ENCODE assay signal across 19 mouse cellular contexts in the genomic region with DNA sequence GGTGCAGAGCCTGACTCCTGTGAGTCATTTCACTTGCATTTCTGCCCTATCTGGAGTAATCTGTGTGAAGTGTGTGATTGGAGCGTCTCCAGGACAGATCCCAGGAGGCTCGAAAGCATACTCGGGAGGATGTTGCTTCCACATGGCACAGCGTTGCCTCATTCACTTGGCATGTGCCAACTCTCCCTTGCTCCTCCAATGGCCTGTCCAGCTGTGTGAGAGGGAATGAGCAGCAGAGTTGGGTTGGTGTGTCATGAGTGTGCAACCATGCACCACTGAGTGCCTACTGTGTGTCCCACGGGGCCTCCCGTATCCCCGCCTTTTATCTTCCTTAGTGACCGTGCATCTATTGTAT. TPM values are rescaled to one million over a fixed set of nuclear protein-coding genes. Genes with fewer than 3 reads are reported as not detected.
DNase-seq lines count a peak whose midpoint lies in the region; ATAC-seq and TF ChIP-seq lines count a peak whose summit lies in the region.
"Had no signal": no experiment of that assay in that cellular context is flagged by ENCODE, and none has a peak within 500 bp of the region (broad histone marks: within the 10 kb centered on the region; RNA-seq: fewer than 3 reads in every experiment).

No protein-coding gene starts in this region.

- ATAC-seq in granulocyte monocyte progenitor cell, adult 5-6 weeks (replicated peaks; ENCODE audit: poor library complexity, severe bottlenecking): peak; percentile 10; the same call in 1 of the 2 replicates
- ATAC-seq: forebrain, embryonic 16.5 days; intestine, embryonic 15.5 days; liver, embryonic 12.5 days had no signal

- 61% methylated on average over 8 of the region's 8 CpGs for WGBS in spleen, adult 2 months

- DNase-seq in heart, adult 11 months: peak; percentile 93
- no peak for DNase-seq in heart, adult 8-10 months (ENCODE audit: low spot score)
- DNase-seq in spleen, adult 2 months (ENCODE audit: low read depth in 1 of 2, low spot score in 2 of 2): no peak
- no peak for DNase-seq in spleen, postnatal 10 days (ENCODE audit: low spot score in 2 of 2)
- no peak for DNase-seq in cerebellum, adult 9-11 months
- no peak for DNase-seq in layer of hippocampus, postnatal 14 days (ENCODE audit: low spot score in 2 of 2)
- DNase-seq: cerebellum, adult 2 months had no signal

- no peak overlapping the region for H3K4me3 ChIP-seq in spleen, adult 2 months (ENCODE audit: extremely low read depth, insufficient read depth, insufficient read length)
- H3K4me3 ChIP-seq: erythroblast, embryonic 14.5 days; hindbrain, embryonic 12.5 days; intestine, embryonic 15.5 days; liver, embryonic 12.5 days; lung, embryonic 15.5 days; neural tube, embryonic 12.5 days had no signal

- H3K4me1 ChIP-seq in spleen, adult 2 months (ENCODE audit: control insufficient read depth, insufficient read depth, insufficient read length): peaks cover 19% of the 10 kb centered on the region
- H3K4me1 ChIP-seq: intestine, embryonic 15.5 days had no signal

- no peaks in the 10 kb centered on the region for H3K27me3 ChIP-seq in spleen, adult 2 months (ENCODE audit: control insufficient read depth, insufficient read depth, low read length)
- H3K27me3 ChIP-seq: hindbrain, embryonic 12.5 days; intestine, embryonic 15.5 days; liver, embryonic 12.5 days; lung, embryonic 15.5 days; neural tube, embryonic 12.5 days had no signal

- no peak for TF ChIP-seq POLR2A in spleen, adult 2 months (IDR thresholded peaks at IDR 0.05; ENCODE audit: low read depth, low read length)

- H3K27ac ChIP-seq in spleen, adult 2 months (ENCODE audit: insufficient read depth, low read length): peak overlapping the region; percentile 9; the same call in 1 of the 2 replicates
- H3K27ac ChIP-seq: hindbrain, embryonic 12.5 days; intestine, embryonic 15.5 days; kidney, postnatal 0 days; liver, embryonic 12.5 days; lung, embryonic 15.5 days; neural tube, embryonic 12.5 days; stomach, postnatal 0 days had no signal

- H3K36me3 ChIP-seq in spleen, adult 2 months (ENCODE audit: control insufficient read depth, insufficient read depth, low read length): no peaks in the 10 kb centered on the region
- H3K36me3 ChIP-seq: G1E; hindbrain, embryonic 12.5 days; intestine, embryonic 15.5 days; liver, embryonic 12.5 days; lung, embryonic 15.5 days; neural tube, embryonic 12.5 days had no signal

- TF ChIP-seq CTCF in spleen, adult 2 months (IDR thresholded peaks at IDR 0.05; ENCODE audit: extremely low read depth, insufficient read depth, insufficient read length, insufficient replicate concordance): no peak

RNA-seq across cellular contexts. Expression of a gene that starts 34.2 kb away (rescaled TPM):
- total RNA-seq in heart, adult 8-10 months (2022): 1 to 10 TPM; 1.6 to 2.3 (median 2.1) TPM
- polyA plus RNA-seq in spleen, adult 2 months (2012; rRNA removed): 7.8 and 8.6 TPM in 2 replicates
- 21.9 and 26.8 TPM in 2 replicates for total RNA-seq in granulocyte monocyte progenitor cell, adult 5-6 weeks (2014; fragmentation: Nextera tagmentation)
- 16.2 and 20.9 TPM in 2 replicates for total RNA-seq in granulocyte monocyte progenitor cell, adult 5-6 weeks (2017)
- 10 to 100 TPM; 47.1 to 51.7 TPM for total RNA-seq in layer of hippocampus, postnatal 14 days (2021)
- polyA plus RNA-seq: C2C12, G1E had no signal

Comparison
In these comparisons a context has a peak if more than half of its experiments do, and no peak if none do; other contexts are left out.
1. RNA of a gene that starts 34.2 kb away (total RNA-seq): 47.1 to 51.7 TPM in layer of hippocampus, postnatal 14 days and 16.2 to 26.8 TPM in granulocyte monocyte progenitor cell, adult 5-6 weeks; 1.6 to 2.3 TPM in heart, adult 8-10 months; every median in the first group is over 4 times any median in the second.